Comparison of ENCODE assay signal across 12 mouse cellular contexts in the genomic region with DNA sequence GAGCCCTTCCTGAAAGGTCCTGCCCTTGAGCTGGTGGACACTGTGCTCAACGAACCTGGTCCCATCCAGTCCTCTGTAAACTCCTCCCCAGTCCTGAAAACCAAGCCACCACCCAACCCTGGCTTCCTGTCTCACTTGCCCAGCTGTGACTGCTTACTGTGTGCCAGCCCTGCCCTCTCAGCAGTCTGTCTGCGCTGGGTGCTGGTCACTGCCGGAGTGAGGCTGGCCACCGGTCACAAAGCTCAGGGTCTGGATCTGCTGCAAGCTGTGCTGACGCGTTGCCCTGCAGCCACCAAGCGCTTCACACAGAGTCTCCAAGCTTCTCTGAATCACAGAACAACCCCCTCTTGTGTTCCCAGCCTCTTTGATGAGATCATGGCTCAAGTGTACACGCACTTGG. TPM values are rescaled to one million over a fixed set of nuclear protein-coding genes. Genes with fewer than 3 reads are reported as not detected.
DNase-seq lines count a peak whose midpoint lies in the region; ATAC-seq lines count a peak whose summit lies in the region.
"Had no signal": no experiment of that assay in that cellular context is flagged by ENCODE, and none has a peak within 500 bp of the region (broad histone marks: within the 10 kb centered on the region; RNA-seq: fewer than 3 reads in every experiment).

No protein-coding gene starts in this region.

- H3K9me3 ChIP-seq in liver, embryonic 16.5 days (replicated peaks; ENCODE audit: control insufficient read depth, low read length) = no peaks in the 10 kb centered on the region
- no peaks in the 10 kb centered on the region for H3K9me3 ChIP-seq in liver, embryonic 12.5 days (replicated peaks)
- H3K9me3 ChIP-seq in heart, embryonic 12.5 days (replicated peaks) = no peaks in the 10 kb centered on the region
- H3K9me3 ChIP-seq: hindbrain, embryonic 13.5 days had no signal

- 0 out of 2 replicates have a peak, but pooled peaks have one; percentile 21 for ATAC-seq in liver, embryonic 16.5 days (ENCODE audit: low read depth)
- no peak for ATAC-seq in liver, embryonic 12.5 days
- no peak for ATAC-seq in heart, embryonic 12.5 days (ENCODE audit: insufficient number of reproducible peaks, low FRiP score)

- H3K4me2 ChIP-seq in liver, embryonic 16.5 days (ENCODE audit: low read depth, low read length) = no peak overlapping the region
- H3K4me2 ChIP-seq in liver, embryonic 12.5 days = no peak overlapping the region
- H3K4me2 ChIP-seq in heart, embryonic 12.5 days = no peak overlapping the region
- H3K4me2 ChIP-seq: hindbrain, embryonic 13.5 days had no signal

- peak; percentile 21 for DNase-seq in gastrocnemius, adult 18-20 months (ENCODE audit: low spot score)
- DNase-seq in gastrocnemius, postnatal 10 days = no peak
- peak; percentile 31 for DNase-seq in skeletal muscle tissue, adult 2 months (ENCODE audit: low read depth, low spot score)
- no peak for DNase-seq in kidney, postnatal 14 days
- DNase-seq: cerebellum, adult 9-10 months; kidney, adult 18-20 months; liver had no signal

- H3K27ac ChIP-seq in liver, embryonic 16.5 days (ENCODE audit: low read length) = no peak overlapping the region
- no peak overlapping the region for H3K27ac ChIP-seq in liver, embryonic 12.5 days
- H3K27ac ChIP-seq in heart, embryonic 12.5 days (ENCODE audit: poor library complexity, severe bottlenecking) = no peak overlapping the region
- H3K27ac ChIP-seq: hindbrain, embryonic 13.5 days had no signal

- 87% methylated on average over 8 of the region's 8 CpGs for WGBS in liver, embryonic 16.5 days (ENCODE audit: insufficient replicate concordance)
- WGBS in liver, embryonic 12.5 days (ENCODE audit: insufficient replicate concordance) = 90% methylated on average over 8 of the region's 8 CpGs
- 86% methylated on average over 8 of the region's 8 CpGs for WGBS in heart, embryonic 12.5 days

- H3K27me3 ChIP-seq in liver, embryonic 16.5 days (ENCODE audit: control insufficient read depth, insufficient read depth, low read depth, low read length) = no peaks in the 10 kb centered on the region
- no peaks in the 10 kb centered on the region for H3K27me3 ChIP-seq in liver, embryonic 12.5 days (replicated peaks)
- no peaks in the 10 kb centered on the region for H3K27me3 ChIP-seq in heart, embryonic 12.5 days (replicated peaks)
- H3K27me3 ChIP-seq: hindbrain, embryonic 13.5 days had no signal

- no peak overlapping the region for H3K4me3 ChIP-seq in liver, embryonic 16.5 days (ENCODE audit: low read depth, low read length)
- no peak overlapping the region for H3K4me3 ChIP-seq in liver, embryonic 12.5 days
- H3K4me3 ChIP-seq in heart, embryonic 12.5 days = no peak overlapping the region
- H3K4me3 ChIP-seq: hindbrain, embryonic 13.5 days; myocyte had no signal

- H3K4me1 ChIP-seq in liver, embryonic 16.5 days (ENCODE audit: control insufficient read depth, low read depth, low read length) = no peaks in the 10 kb centered on the region
- H3K4me1 ChIP-seq in liver, embryonic 12.5 days = no peaks in the 10 kb centered on the region
- H3K4me1 ChIP-seq in heart, embryonic 12.5 days (replicated peaks) = 0 out of 2 replicates have a peak, but pooled peaks cover 2% of the 10 kb centered on the region
- H3K4me1 ChIP-seq: hindbrain, embryonic 13.5 days had no signal

- H3K36me3 ChIP-seq in liver, embryonic 16.5 days (ENCODE audit: control insufficient read depth, insufficient read depth) = peaks cover 62% of the 10 kb centered on the region
- H3K36me3 ChIP-seq in liver, embryonic 12.5 days = peaks cover 98% of the 10 kb centered on the region
- H3K36me3 ChIP-seq in heart, embryonic 12.5 days = peaks cover 86% of the 10 kb centered on the region

- no peak overlapping the region for H3K9ac ChIP-seq in liver, embryonic 16.5 days (ENCODE audit: low read depth, low read length)
- no peak overlapping the region for H3K9ac ChIP-seq in liver, embryonic 12.5 days
- 0 out of 2 replicates have a peak overlapping the region, but pooled peaks have one; percentile 6 for H3K9ac ChIP-seq in heart, embryonic 12.5 days

RNA-seq across cellular contexts. Expression of gene Pfdn5, which starts 10.6 kb away (rescaled TPM):
- 100 to 1,000 TPM; 264 to 302 TPM for total RNA-seq in gastrocnemius, adult 18-20 months (2021)
- total RNA-seq in gastrocnemius, postnatal 10 days (2021) = 100 to 1,000 TPM; 278 to 289 TPM
- polyA plus RNA-seq in liver, embryonic 16.5 days (2015; fragmentation: Nextera tagmentation; extraction: Ambion mirVana) = 107 and 108 TPM in 2 replicates
- 150 and 168 TPM in 2 replicates for polyA plus RNA-seq in liver, embryonic 12.5 days (2016; fragmentation: Nextera tagmentation; extraction: Ambion mirVana)
- 267 and 273 TPM in 2 replicates for polyA plus RNA-seq in heart, embryonic 12.5 days (2016; fragmentation: Nextera tagmentation; extraction: Ambion mirVana)

RNA-seq across cellular contexts. Expression of gene Myg1, which starts 16.2 kb away (rescaled TPM):
- 10 to 100 TPM; 12.9 to 20.2 TPM for total RNA-seq in gastrocnemius, adult 18-20 months (2021)
- 10 to 100 TPM; 18.7 to 20.8 TPM for total RNA-seq in gastrocnemius, postnatal 10 days (2021)
- polyA plus RNA-seq in liver, embryonic 16.5 days (2015; fragmentation: Nextera tagmentation; extraction: Ambion mirVana) = 34.0 and 39.3 TPM in 2 replicates
- polyA plus RNA-seq in liver, embryonic 12.5 days (2016; fragmentation: Nextera tagmentation; extraction: Ambion mirVana) = 62.0 and 66.8 TPM in 2 replicates
- 58.8 and 60.7 TPM in 2 replicates for polyA plus RNA-seq in heart, embryonic 12.5 days (2016; fragmentation: Nextera tagmentation; extraction: Ambion mirVana)

RNA-seq across cellular contexts. Expression of gene Espl1, which starts 19.2 kb away (rescaled TPM):
- under 1 TPM; 0.21 to 0.36 TPM for total RNA-seq in gastrocnemius, adult 18-20 months (2021)
- total RNA-seq in gastrocnemius, postnatal 10 days (2021) = 1 to 10 TPM; 5.3 to 7.8 TPM
- polyA plus RNA-seq in liver, embryonic 16.5 days (2015; fragmentation: Nextera tagmentation; extraction: Ambion mirVana) = 21.2 and 24.8 TPM in 2 replicates
- 38.6 and 39.4 TPM in 2 replicates for polyA plus RNA-seq in liver, embryonic 12.5 days (2016; fragmentation: Nextera tagmentation; extraction: Ambion mirVana)
- 24.0 and 26.1 TPM in 2 replicates for polyA plus RNA-seq in heart, embryonic 12.5 days (2016; fragmentation: Nextera tagmentation; extraction: Ambion mirVana)

RNA-seq across cellular contexts. Expression of gene Aaas, which starts 35.3 kb away (rescaled TPM):
- total RNA-seq in gastrocnemius, adult 18-20 months (2021) = 10 to 100 TPM in 1 of 2 experiments, 1 to 10 TPM in 1; 6.6 to 11.4 TPM
- 10 to 100 TPM in 1 of 2 experiments, 1 to 10 TPM in 1; 7.8 to 11.1 TPM for total RNA-seq in gastrocnemius, postnatal 10 days (2021)
- 39.3 and 42.4 TPM in 2 replicates for polyA plus RNA-seq in liver, embryonic 16.5 days (2015; fragmentation: Nextera tagmentation; extraction: Ambion mirVana)
- 69.7 and 74.7 TPM in 2 replicates for polyA plus RNA-seq in liver, embryonic 12.5 days (2016; fragmentation: Nextera tagmentation; extraction: Ambion mirVana)
- 53.8 and 55.8 TPM in 2 replicates for polyA plus RNA-seq in heart, embryonic 12.5 days (2016; fragmentation: Nextera tagmentation; extraction: Ambion mirVana)

RNA-seq across cellular contexts. Expression of gene Mfsd5, which starts 36.0 kb away (rescaled TPM):
- total RNA-seq in gastrocnemius, adult 18-20 months (2021) = 10 to 100 TPM; 15.7 to 16.4 TPM
- 10 to 100 TPM; 16.1 to 17.6 TPM for total RNA-seq in gastrocnemius, postnatal 10 days (2021)
- 20.0 and 21.3 TPM in 2 replicates for polyA plus RNA-seq in liver, embryonic 16.5 days (2015; fragmentation: Nextera tagmentation; extraction: Ambion mirVana)
- 40.8 and 41.6 TPM in 2 replicates for polyA plus RNA-seq in liver, embryonic 12.5 days (2016; fragmentation: Nextera tagmentation; extraction: Ambion mirVana)
- polyA plus RNA-seq in heart, embryonic 12.5 days (2016; fragmentation: Nextera tagmentation; extraction: Ambion mirVana) = 46.2 and 48.2 TPM in 2 replicates

Comparison
In these comparisons a context has a peak if more than half of its experiments do, and no peak if none do; other contexts are left out.
1. DNase-seq: peak in gastrocnemius, adult 18-20 months (single experiment) and skeletal muscle tissue, adult 2 months (single experiment); none in gastrocnemius, postnatal 10 days (single experiment) and kidney, postnatal 14 days (single experiment).